Mouse (Mus musculus) heart, adult 2 months (tissue): ENCODE measurements around the gene Gm11437.

ENCODE experiments used
- CTCF ChIP-seq: fragments of 200-600 bp; IDR thresholded peaks from 2 replicates; pipeline ENCODE4 v1.8.1; 2022; ENCODE audit warnings: antibody characterized with exemption, mild to moderate bottlenecking, moderate library complexity
- EP300 ChIP-seq: fragments of 200-500 bp; IDR thresholded peaks from 2 replicates; pipeline ENCODE4 v1.6.1; 2011; ENCODE audit warnings: low read depth, low read length, control low read depth; ENCODE audit not compliant: insufficient read depth

GRCm38 (mm10) chr11:84188530-84188929 lies 21.3 kb upstream of the Gm11437 start:
- TF ChIP-seq CTCF (no peak), EP300 (no peak)
